Mouse (Mus musculus): ENCODE measurements around the gene Ppie.

DNA sequence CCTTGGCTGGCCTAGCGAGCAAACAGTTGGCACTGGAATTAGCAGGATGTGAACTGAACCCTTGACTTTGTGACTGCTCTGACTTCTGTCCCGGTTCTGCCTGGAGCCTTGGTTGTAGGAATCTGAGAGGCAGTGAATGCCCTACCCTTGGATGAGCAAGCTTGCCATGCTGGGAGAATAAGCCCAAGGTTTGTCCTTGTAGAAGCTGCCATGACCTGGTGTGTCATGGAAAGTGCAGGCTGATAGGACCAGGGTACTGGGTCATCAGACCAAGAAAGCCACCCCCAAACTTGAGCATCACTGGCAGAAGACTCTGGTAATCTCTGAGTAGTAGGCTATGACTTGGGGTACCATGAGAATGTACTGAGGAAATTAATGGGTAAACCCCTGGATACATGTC, 18.5 kb downstream of the Ppie start:
- no peak for TF ChIP-seq CTCF (IDR thresholded peaks at IDR 0.05; ENCODE audit: low read depth)
- no peak for TF ChIP-seq EP300 (optimal IDR thresholded peaks at IDR 0.05)
